Mouse (Mus musculus) megakaryocyte-erythroid progenitor cell, adult 5-6 weeks (primary cell): ENCODE measurements around the gene Plxna1. TPM values are rescaled to one million over a fixed set of nuclear protein-coding genes. Genes with fewer than 3 reads are reported as not detected.

ENCODE experiments used
- ATAC-seq: replicated peaks from 2 replicates; pipeline ENCODE4 v1.8.0; 2016; ENCODE audit warnings: mild to moderate bottlenecking, inconsistent platforms; ENCODE audit not compliant: severe bottlenecking, poor library complexity, low FRiP score, low TSS enrichment
- total RNA-seq, 2 experiments: library from RNA; stranded (forward) in 1 of 2; stranded (reverse) in 1 of 2; fragments of 200-1000, 215-1000 nt in 1 of 2; fragments of >200 nt in 1 of 2; fragmentation: Nextera tagmentation in 1 of 2; gene quantifications; 2 replicates each; pipeline ENCODE4 v1.2.3; 2014 to 2017

The Plxna1 gene
- total RNA-seq, 2 experiments from 2014 or later, result 4.8 to 6.2 TPM

GRCm38 (mm10) chr6:89363107-89363451 lies 659 bp upstream of the Plxna1 start:
- no peak for ATAC-seq

- ATAC-seq, result no peak
Observed at GRCm38 (mm10) chr6:89361418-89362280, 771 bp downstream of the Plxna1 start.

- ATAC-seq, result no peak
Observed at GRCm38 (mm10) chr6:89360709-89361417, 1.6 kb downstream of the Plxna1 start.

GRCm38 (mm10) chr6:89359771-89360708 lies 2.4 kb downstream of the Plxna1 start:
- no peak for ATAC-seq

GRCm38 (mm10) chr6:89359192-89359591 lies 3.2 kb downstream of the Plxna1 start:
- ATAC-seq, result no peak

- no peak for ATAC-seq
Observed at GRCm38 (mm10) chr6:89355661-89356060, 6.8 kb downstream of the Plxna1 start.

GRCm38 (mm10) chr6:89354726-89355125 lies 7.7 kb downstream of the Plxna1 start:
- ATAC-seq, result no peak

GRCm38 (mm10) chr6:89354076-89354475 lies 8.3 kb downstream of the Plxna1 start:
- no peak for ATAC-seq

- no peak for ATAC-seq
Observed at GRCm38 (mm10) chr6:89353101-89353500, 9.3 kb downstream of the Plxna1 start.

- no peak for ATAC-seq
Observed at GRCm38 (mm10) chr6:89351441-89352137, 10.8 kb downstream of the Plxna1 start.

- ATAC-seq, result no peak
Observed at GRCm38 (mm10) chr6:89350520-89350919, 11.9 kb downstream of the Plxna1 start.

- no peak for ATAC-seq
Observed at GRCm38 (mm10) chr6:89350037-89350515, 12.3 kb downstream of the Plxna1 start.

GRCm38 (mm10) chr6:89348363-89348762 lies 14.1 kb downstream of the Plxna1 start:
- ATAC-seq, result no peak

GRCm38 (mm10) chr6:89347792-89348191 lies 14.6 kb downstream of the Plxna1 start:
- ATAC-seq, result no peak

- no peak for ATAC-seq
Observed at GRCm38 (mm10) chr6:89345855-89346254, 16.6 kb downstream of the Plxna1 start.

GRCm38 (mm10) chr6:89345486-89345785 lies 17.0 kb downstream of the Plxna1 start:
- no peak for ATAC-seq

- no peak for ATAC-seq
Observed at GRCm38 (mm10) chr6:89344613-89345485, 17.6 kb downstream of the Plxna1 start.

GRCm38 (mm10) chr6:89341981-89342380 lies 20.4 kb downstream of the Plxna1 start:
- ATAC-seq, result no peak
